Mouse (Mus musculus) embryonic facial prominence, embryonic 13.5 days (tissue): ENCODE data around the gene Ptpn13. TPM values are rescaled to one million over a fixed set of nuclear protein-coding genes. Genes with fewer than 3 reads are reported as not detected.
A peak's percentile ranks its signal among the peaks of the same experiment; 100 is the strongest.

Source experiments
- ATAC-seq: fragments of 200-750 bp; cut with Nextera tagmentation; 2 replicates; pipeline ENCODE4 v1.8.0; 2017; ENCODE audit warnings: low read depth; ENCODE audit not compliant: insufficient number of reproducible peaks, insufficient read depth, low FRiP score, low TSS enrichment
- H3K27ac ChIP-seq: fragments of 300-500 bp; sonication (generic); 2 replicates; pipeline ENCODE4 v1.5.1; 2015; ENCODE audit warnings: moderate library complexity, mild to moderate bottlenecking, inconsistent platforms
- H3K27me3 ChIP-seq: fragments of 300-500 bp; sonication (generic); 2 replicates; pipeline ENCODE4 v1.6.1; 2015; ENCODE audit warnings: mild to moderate bottlenecking, inconsistent platforms
- H3K36me3 ChIP-seq: fragments of 300-500 bp; sonication (generic); 2 replicates; pipeline ENCODE4 v1.6.1; 2015; ENCODE audit warnings: mild to moderate bottlenecking, inconsistent platforms
- H3K4me1 ChIP-seq: fragments of 300-500 bp; sonication (generic); 2 replicates; pipeline ENCODE4 v1.6.1; 2015; ENCODE audit warnings: inconsistent platforms
- H3K4me2 ChIP-seq: fragments of 300-500 bp; sonication (generic); 2 replicates; pipeline ENCODE4 v1.6.1; 2015; ENCODE audit warnings: moderate library complexity, mild to moderate bottlenecking, inconsistent platforms
- H3K4me3 ChIP-seq: fragments of 300-500 bp; sonication (generic); 2 replicates; pipeline ENCODE4 v1.5.1; 2015; ENCODE audit warnings: mild to moderate bottlenecking, inconsistent platforms
- H3K9ac ChIP-seq: fragments of 300-500 bp; sonication (generic); 2 replicates; pipeline ENCODE4 v1.6.1; 2015; ENCODE audit warnings: mild to moderate bottlenecking, inconsistent platforms
- H3K9me3 ChIP-seq: fragments of 300-500 bp; sonication (generic); 2 replicates; pipeline ENCODE4 v1.6.1; 2016; ENCODE audit warnings: inconsistent platforms
- WGBS: fragments of 180-500 bp; shearing (Covaris S2); methylation state at CpG from one replicate; pipeline ENCODE4 v1.1.7; 2015; ENCODE audit warnings: mixed read lengths; 5-methylcytosine and 5-hydroxymethylcytosine counted together
- polyA plus RNA-seq: library from polyadenylated mRNA; unstranded; fragments of >200 nt; fragmentation: Nextera tagmentation; extraction: Ambion mirVana; gene quantifications from 2 replicates; pipeline ENCODE4 v1.2.1, GENCODE M21; 2015

Ptpn13 gene
- polyA plus RNA-seq, 1 experiment from 2014 or later, result 18.0 TPM

- H3K4me1 ChIP-seq, result no peaks in the 10 kb centered on the region
- no peak overlapping the region for H3K9ac ChIP-seq
- no peaks in the 10 kb centered on the region for H3K9me3 ChIP-seq
- peaks cover 57% of the 10 kb centered on the region for H3K36me3 ChIP-seq
- no peaks in the 10 kb centered on the region for H3K27me3 ChIP-seq
- 77% methylated on average over 20 of the region's 20 CpGs for WGBS
- no peak overlapping the region for H3K4me3 ChIP-seq
- H3K27ac ChIP-seq, result no peak overlapping the region
- H3K4me2 ChIP-seq, result no peak overlapping the region
- ATAC-seq, result no peak
These were observed 101.9 kb downstream of the Ptpn13 start for GRCm38 (mm10) chr5:103526668-103527436.

- no peaks in the 10 kb centered on the region for H3K4me1 ChIP-seq
- H3K4me2 ChIP-seq, result no peak overlapping the region
- no peaks in the 10 kb centered on the region for H3K9me3 ChIP-seq
- H3K36me3 ChIP-seq, result peaks cover 57% of the 10 kb centered on the region
- WGBS, result 79% methylated on average over 6 of the region's 6 CpGs
- no peak overlapping the region for H3K9ac ChIP-seq
- no peak overlapping the region for H3K27ac ChIP-seq
- H3K4me3 ChIP-seq, result no peak overlapping the region
- ATAC-seq, result no peak
- H3K27me3 ChIP-seq, result no peaks in the 10 kb centered on the region
These were observed 102.4 kb downstream of the Ptpn13 start for GRCm38 (mm10) chr5:103527437-103527718.

- Histone ChIP-seq H3K9ac (no peak overlapping the region), H3K4me1 (peaks cover 7% of the 10 kb centered on the region; the same call in 1 of the 2 replicates), H3K27me3 (no peaks in the 10 kb centered on the region), H3K36me3 (peaks cover 44% of the 10 kb centered on the region), H3K9me3 (no peaks in the 10 kb centered on the region), H3K4me3 (no peak overlapping the region), H3K4me2 (no peak overlapping the region), H3K27ac (no peak overlapping the region)
- WGBS, result 86% methylated on average over 9 of the region's 9 CpGs
- ATAC-seq, result no peak
These were observed 105.2 kb downstream of the Ptpn13 start for GRCm38 (mm10) chr5:103530214-103530613.

GRCm38 (mm10) chr5:103532841-103533390 lies 107.9 kb downstream of the Ptpn13 start:
- Histone ChIP-seq H3K9me3 (no peaks in the 10 kb centered on the region), H3K27me3 (no peaks in the 10 kb centered on the region), H3K9ac (no peak overlapping the region), H3K36me3 (peaks cover 40% of the 10 kb centered on the region), H3K4me2 (no peak overlapping the region), H3K27ac (no peak overlapping the region), H3K4me1 (peaks cover 7% of the 10 kb centered on the region; the same call in 1 of the 2 replicates), H3K4me3 (no peak overlapping the region)
- 61% methylated on average over 11 of the region's 11 CpGs for WGBS
- ATAC-seq, result no peak

GRCm38 (mm10) chr5:103534454-103534853 lies 109.5 kb downstream of the Ptpn13 start:
- 57% methylated on average over 3 of the region's 3 CpGs for WGBS
- H3K27ac ChIP-seq, result no peak overlapping the region
- ATAC-seq, result no peak
- H3K4me1 ChIP-seq, result peaks cover 7% of the 10 kb centered on the region; the same call in 1 of the 2 replicates
- H3K9me3 ChIP-seq, result no peaks in the 10 kb centered on the region
- H3K9ac ChIP-seq, result no peak overlapping the region
- H3K4me3 ChIP-seq, result no peak overlapping the region
- peaks cover 34% of the 10 kb centered on the region for H3K36me3 ChIP-seq
- H3K27me3 ChIP-seq, result no peaks in the 10 kb centered on the region
- no peak overlapping the region for H3K4me2 ChIP-seq

- Histone ChIP-seq H3K9me3 (no peaks in the 10 kb centered on the region), H3K27me3 (no peaks in the 10 kb centered on the region), H3K4me1 (peaks cover 7% of the 10 kb centered on the region; the same call in 1 of the 2 replicates), H3K4me3 (no peak overlapping the region), H3K4me2 (no peak overlapping the region), H3K27ac (no peak overlapping the region), H3K36me3 (peaks cover 28% of the 10 kb centered on the region), H3K9ac (no peak overlapping the region)
- WGBS, result 66% methylated on average over 4 of the region's 4 CpGs
- ATAC-seq, result no peak
These were observed 112.4 kb downstream of the Ptpn13 start for GRCm38 (mm10) chr5:103537429-103537828.

GRCm38 (mm10) chr5:103540612-103541011 lies 115.6 kb downstream of the Ptpn13 start:
- H3K4me3 ChIP-seq, result no peak overlapping the region
- no peak overlapping the region for H3K4me2 ChIP-seq
- WGBS, result 72% methylated on average over 6 of the region's 6 CpGs
- no peak for ATAC-seq
- no peak overlapping the region for H3K27ac ChIP-seq
- H3K9me3 ChIP-seq, result no peaks in the 10 kb centered on the region
- no peak overlapping the region for H3K9ac ChIP-seq
- peaks cover 32% of the 10 kb centered on the region for H3K36me3 ChIP-seq
- H3K4me1 ChIP-seq, result peaks cover 4% of the 10 kb centered on the region; the same call in 1 of the 2 replicates
- no peaks in the 10 kb centered on the region for H3K27me3 ChIP-seq

GRCm38 (mm10) chr5:103541136-103541535 lies 116.1 kb downstream of the Ptpn13 start:
- Histone ChIP-seq H3K9ac (no peak overlapping the region), H3K27me3 (no peaks in the 10 kb centered on the region), H3K4me2 (no peak overlapping the region), H3K27ac (no peak overlapping the region), H3K4me1 (peaks cover 8% of the 10 kb centered on the region; the same call in 1 of the 2 replicates), H3K4me3 (no peak overlapping the region), H3K36me3 (peaks cover 32% of the 10 kb centered on the region), H3K9me3 (no peaks in the 10 kb centered on the region)
- WGBS, result 75% methylated on average over 10 of the region's 10 CpGs
- no peak for ATAC-seq

GRCm38 (mm10) chr5:103541542-103541941 lies 116.5 kb downstream of the Ptpn13 start:
- WGBS, result 84% methylated on average over 11 of the region's 11 CpGs
- Histone ChIP-seq H3K9ac (no peak overlapping the region), H3K9me3 (no peaks in the 10 kb centered on the region), H3K36me3 (peaks cover 32% of the 10 kb centered on the region), H3K4me3 (no peak overlapping the region), H3K27ac (no peak overlapping the region), H3K27me3 (no peaks in the 10 kb centered on the region), H3K4me1 (peaks cover 8% of the 10 kb centered on the region; the same call in 1 of the 2 replicates), H3K4me2 (no peak overlapping the region)
- no peak for ATAC-seq

- peak overlapping the region; percentile 48 for H3K27ac ChIP-seq
- no peaks in the 10 kb centered on the region for H3K27me3 ChIP-seq
- H3K4me2 ChIP-seq, result no peak overlapping the region
- no peak overlapping the region for H3K9ac ChIP-seq
- H3K9me3 ChIP-seq, result no peaks in the 10 kb centered on the region
- WGBS, result 71% methylated on average over 20 of the region's 20 CpGs
- no peak for ATAC-seq
- H3K36me3 ChIP-seq, result peaks cover 19% of the 10 kb centered on the region; the same call in 1 of the 2 replicates
- peaks cover 8% of the 10 kb centered on the region; the same call in 1 of the 2 replicates for H3K4me1 ChIP-seq
- H3K4me3 ChIP-seq, result no peak overlapping the region
These were observed 120.5 kb downstream of the Ptpn13 start for GRCm38 (mm10) chr5:103545381-103546000.

- WGBS, result 89% methylated on average over 16 of the region's 16 CpGs
- Histone ChIP-seq H3K27ac (no peak overlapping the region), H3K9ac (no peak overlapping the region), H3K36me3 (peaks cover 71% of the 10 kb centered on the region), H3K4me3 (no peak overlapping the region), H3K9me3 (no peaks in the 10 kb centered on the region), H3K27me3 (no peaks in the 10 kb centered on the region), H3K4me2 (no peak overlapping the region), H3K4me1 (no peaks in the 10 kb centered on the region)
- no peak for ATAC-seq
These were observed 129.8 kb downstream of the Ptpn13 start for GRCm38 (mm10) chr5:103554769-103555168.

- WGBS, result 94% methylated on average over 9 of the region's 9 CpGs
These were observed 135.6 kb downstream of the Ptpn13 start for GRCm38 (mm10) chr5:103560546-103560945.

More at GRCm38 (mm10) chr5:103560546-103560945, 135.6 kb downstream of the Ptpn13 start:
- H3K9me3 ChIP-seq, result no peaks in the 10 kb centered on the region
- H3K4me2 ChIP-seq, result no peak overlapping the region
- H3K27ac ChIP-seq, result no peak overlapping the region
- no peak overlapping the region for H3K9ac ChIP-seq
- no peak for ATAC-seq
- H3K4me3 ChIP-seq, result no peak overlapping the region
- no peaks in the 10 kb centered on the region for H3K4me1 ChIP-seq
- peaks cover 86% of the 10 kb centered on the region for H3K36me3 ChIP-seq
- H3K27me3 ChIP-seq, result no peaks in the 10 kb centered on the region
